In genomic region chr2:180532386-180532995, GRCm38 (mm10) we compare ENCODE assay signal across 17 mouse cellular contexts. TPM values are rescaled to one million over a fixed set of nuclear protein-coding genes. Genes with fewer than 3 reads are reported as not detected.
DNase-seq lines count a peak whose midpoint lies in the region; ATAC-seq and TF ChIP-seq lines count a peak whose summit lies in the region.
"Had no signal": no experiment of that assay in that cellular context is flagged by ENCODE, and none has a peak within 500 bp of the region (broad histone marks: within the 10 kb centered on the region; RNA-seq: fewer than 3 reads in every experiment).

No protein-coding gene starts in this region.

- ATAC-seq in forebrain, postnatal 0 days: no peak
- no peak for ATAC-seq in hindbrain, embryonic 15.5 days (ENCODE audit: low FRiP score, low read depth)
- no peak for ATAC-seq in hindbrain, embryonic 11.5 days (ENCODE audit: low FRiP score)
- ATAC-seq in hindbrain, postnatal 0 days: peak; percentile 24; the same call in 1 of the 2 replicates

- H3K27me3 ChIP-seq in forebrain, embryonic 10.5 days (ENCODE audit: poor library complexity, severe bottlenecking): peaks cover 69% of the 10 kb centered on the region
- H3K27me3 ChIP-seq in forebrain, postnatal 0 days (ENCODE audit: insufficient read depth, low read length): no peaks in the 10 kb centered on the region
- no peaks in the 10 kb centered on the region for H3K27me3 ChIP-seq in hindbrain, embryonic 15.5 days
- H3K27me3 ChIP-seq in hindbrain, embryonic 11.5 days (ENCODE audit: control insufficient read depth, insufficient read depth, low read length): no peaks in the 10 kb centered on the region
- H3K27me3 ChIP-seq in hindbrain, postnatal 0 days (ENCODE audit: insufficient read depth, low read length): peaks cover 4% of the 10 kb centered on the region; the same call in 1 of the 2 replicates
- H3K27me3 ChIP-seq: lung, embryonic 15.5 days had no signal

- no peak for TF ChIP-seq CTCF in forebrain, postnatal 0 days (IDR thresholded peaks at IDR 0.05; ENCODE audit: low read depth)
- TF ChIP-seq CTCF in hindbrain, postnatal 0 days (IDR thresholded peaks at IDR 0.05; ENCODE audit: low read depth): no peak

- WGBS in forebrain, embryonic 10.5 days: 39% methylated on average over 6 of the region's 6 CpGs
- 14% methylated on average over 6 of the region's 6 CpGs for WGBS in forebrain, postnatal 0 days
- WGBS in hindbrain, embryonic 15.5 days: 48% methylated on average over 6 of the region's 6 CpGs
- WGBS in hindbrain, embryonic 11.5 days: 69% methylated on average over 6 of the region's 6 CpGs
- 33% methylated on average over 6 of the region's 6 CpGs for WGBS in hindbrain, postnatal 0 days

- 0 out of 2 replicates have a peak overlapping the region, but pooled peaks have one; percentile 17 for H3K27ac ChIP-seq in forebrain, embryonic 10.5 days
- H3K27ac ChIP-seq in forebrain, postnatal 0 days (ENCODE audit: low read depth, low read length): no peak overlapping the region; the same call in 1 of the 2 replicates
- H3K27ac ChIP-seq in hindbrain, embryonic 15.5 days (replicated peaks): 0 out of 2 replicates have a peak overlapping the region, but pooled peaks have one; percentile 6
- H3K27ac ChIP-seq in hindbrain, embryonic 11.5 days (ENCODE audit: low read depth, low read length): no peak overlapping the region
- peak overlapping the region; percentile 52 for H3K27ac ChIP-seq in hindbrain, postnatal 0 days
- H3K27ac ChIP-seq: limb, embryonic 12.5 days; lung, embryonic 15.5 days; midbrain, embryonic 12.5 days had no signal

- H3K4me1 ChIP-seq in forebrain, embryonic 10.5 days: peaks cover 72% of the 10 kb centered on the region
- H3K4me1 ChIP-seq in forebrain, postnatal 0 days (ENCODE audit: insufficient read depth): peaks cover 20% of the 10 kb centered on the region
- H3K4me1 ChIP-seq in hindbrain, embryonic 15.5 days (replicated peaks): peaks cover 32% of the 10 kb centered on the region
- H3K4me1 ChIP-seq in hindbrain, embryonic 11.5 days (replicated peaks; ENCODE audit: control insufficient read depth, insufficient read depth, low read length): no peaks in the 10 kb centered on the region
- H3K4me1 ChIP-seq in hindbrain, postnatal 0 days (ENCODE audit: insufficient read depth, low read length): peaks cover 9% of the 10 kb centered on the region; the same call in 1 of the 2 replicates

- H3K4me3 ChIP-seq in forebrain, embryonic 10.5 days: no peak overlapping the region
- no peak overlapping the region for H3K4me3 ChIP-seq in forebrain, postnatal 0 days (ENCODE audit: low read depth, low read length)
- H3K4me3 ChIP-seq in hindbrain, embryonic 15.5 days: no peak overlapping the region
- no peak overlapping the region for H3K4me3 ChIP-seq in hindbrain, embryonic 11.5 days (ENCODE audit: low read depth, low read length)
- no peak overlapping the region for H3K4me3 ChIP-seq in hindbrain, postnatal 0 days (ENCODE audit: low read length)
- H3K4me3 ChIP-seq: limb, embryonic 12.5 days; lung, embryonic 15.5 days; midbrain, embryonic 12.5 days had no signal

- H3K9ac ChIP-seq in forebrain, postnatal 0 days: no peak overlapping the region
- H3K9ac ChIP-seq in hindbrain, embryonic 15.5 days: no peak overlapping the region
- H3K9ac ChIP-seq in hindbrain, embryonic 11.5 days (ENCODE audit: low read depth, low read length): no peak overlapping the region
- H3K9ac ChIP-seq in hindbrain, postnatal 0 days (replicated peaks; ENCODE audit: low read length): no peak overlapping the region
- H3K9ac ChIP-seq: limb, embryonic 12.5 days; lung, embryonic 15.5 days; midbrain, embryonic 12.5 days had no signal

- DNase-seq in forebrain, embryonic 10.5 days (ENCODE audit: extremely low spot score, low spot score): no peak
- DNase-seq in forebrain, postnatal 0 days: no peak
- DNase-seq in hindbrain, embryonic 11.5 days (ENCODE audit: low spot score): no peak
- peak; percentile 9 for DNase-seq in Muller cell, postnatal 12 days (ENCODE audit: inconsistent ontology term)
- peak; percentile 61 for DNase-seq in hindbrain, postnatal 0 days (ENCODE audit: low spot score)
- no peak for DNase-seq in left cerebral cortex, adult 11 months (ENCODE audit: low spot score)
- no peak for DNase-seq in ovary, postnatal 36 days (ENCODE audit: low spot score)
- DNase-seq: B cell, adult 2 months; cerebellum, adult 11-12 months; kidney, postnatal 14 days; layer of hippocampus, postnatal 36 days; right cerebral cortex, adult 18-20 months had no signal

- H3K36me3 ChIP-seq in forebrain, embryonic 10.5 days (replicated peaks): no peaks in the 10 kb centered on the region
- no peaks in the 10 kb centered on the region for H3K36me3 ChIP-seq in forebrain, postnatal 0 days (ENCODE audit: insufficient read depth)
- H3K36me3 ChIP-seq in hindbrain, embryonic 15.5 days: no peaks in the 10 kb centered on the region
- no peaks in the 10 kb centered on the region for H3K36me3 ChIP-seq in hindbrain, embryonic 11.5 days (ENCODE audit: control insufficient read depth, insufficient read depth, low read length)
- no peaks in the 10 kb centered on the region for H3K36me3 ChIP-seq in hindbrain, postnatal 0 days (ENCODE audit: insufficient read depth, low read length)
- H3K36me3 ChIP-seq: limb, embryonic 12.5 days; lung, embryonic 15.5 days; midbrain, embryonic 12.5 days had no signal

- no peak overlapping the region for H3K4me2 ChIP-seq in forebrain, postnatal 0 days (ENCODE audit: low read depth)
- H3K4me2 ChIP-seq in hindbrain, embryonic 15.5 days: no peak overlapping the region
- H3K4me2 ChIP-seq in hindbrain, embryonic 11.5 days (replicated peaks; ENCODE audit: low read depth, low read length): no peak overlapping the region
- H3K4me2 ChIP-seq in hindbrain, postnatal 0 days (ENCODE audit: low read depth, low read length): no peak overlapping the region
- H3K4me2 ChIP-seq: heart, embryonic 11.5 days; limb, embryonic 12.5 days; lung, embryonic 15.5 days; midbrain, embryonic 12.5 days had no signal

- H3K9me3 ChIP-seq in forebrain, embryonic 10.5 days: no peaks in the 10 kb centered on the region
- no peaks in the 10 kb centered on the region for H3K9me3 ChIP-seq in forebrain, postnatal 0 days (ENCODE audit: low read length)
- no peaks in the 10 kb centered on the region for H3K9me3 ChIP-seq in hindbrain, embryonic 15.5 days
- H3K9me3 ChIP-seq in hindbrain, embryonic 11.5 days (ENCODE audit: control insufficient read depth, low read length): no peaks in the 10 kb centered on the region
- no peaks in the 10 kb centered on the region for H3K9me3 ChIP-seq in hindbrain, postnatal 0 days (ENCODE audit: low read length)
- H3K9me3 ChIP-seq: limb, embryonic 12.5 days; lung, embryonic 15.5 days; midbrain, embryonic 12.5 days had no signal

RNA-seq across cellular contexts. Expression of gene Ntsr1, which starts 32.7 kb away (rescaled TPM):
- polyA plus RNA-seq in forebrain, embryonic 10.5 days (2016; fragmentation: Nextera tagmentation; extraction: Ambion mirVana): not detected in 2 replicates
- 19.8 and 35.8 TPM in 2 replicates for total RNA-seq in forebrain, postnatal 0 days (2014; rRNA removed)
- 13.2 and 18.1 TPM in 2 replicates for polyA plus RNA-seq in forebrain, postnatal 0 days (2015; fragmentation: Nextera tagmentation; extraction: Ambion mirVana)
- 2.7 and 2.8 TPM in 2 replicates for polyA plus RNA-seq in hindbrain, embryonic 15.5 days (2015; fragmentation: Nextera tagmentation; extraction: Ambion mirVana)
- 0.15 and 0.31 TPM in 2 replicates for polyA plus RNA-seq in hindbrain, embryonic 11.5 days (2014; fragmentation: Nextera tagmentation; extraction: Ambion mirVana)
- total RNA-seq in hindbrain, postnatal 0 days (2014; rRNA removed): 9.0 and 11.1 TPM in 2 replicates
- 2.8 and 2.9 TPM in 2 replicates for polyA plus RNA-seq in hindbrain, postnatal 0 days (2015; fragmentation: Nextera tagmentation; extraction: Ambion mirVana)

RNA-seq across cellular contexts. Expression of gene Mrgbp, which starts 48.6 kb away (rescaled TPM):
- 41.1 and 44.3 TPM in 2 replicates for polyA plus RNA-seq in forebrain, embryonic 10.5 days (2016; fragmentation: Nextera tagmentation; extraction: Ambion mirVana)
- 55.0 and 63.2 TPM in 2 replicates for total RNA-seq in forebrain, postnatal 0 days (2014; rRNA removed)
- 31.8 and 34.2 TPM in 2 replicates for polyA plus RNA-seq in forebrain, postnatal 0 days (2015; fragmentation: Nextera tagmentation; extraction: Ambion mirVana)
- 38.3 and 40.6 TPM in 2 replicates for polyA plus RNA-seq in hindbrain, embryonic 15.5 days (2015; fragmentation: Nextera tagmentation; extraction: Ambion mirVana)
- polyA plus RNA-seq in hindbrain, embryonic 11.5 days (2014; fragmentation: Nextera tagmentation; extraction: Ambion mirVana): 43.3 and 43.6 TPM in 2 replicates
- 48.2 and 49.3 TPM in 2 replicates for total RNA-seq in hindbrain, postnatal 0 days (2014; rRNA removed)
- polyA plus RNA-seq in hindbrain, postnatal 0 days (2015; fragmentation: Nextera tagmentation; extraction: Ambion mirVana): 32.5 and 36.0 TPM in 2 replicates

RNA-seq across cellular contexts. Expression of gene Ogfr, which starts 56.6 kb away (rescaled TPM):
- 103 and 104 TPM in 2 replicates for polyA plus RNA-seq in forebrain, embryonic 10.5 days (2016; fragmentation: Nextera tagmentation; extraction: Ambion mirVana)
- total RNA-seq in forebrain, postnatal 0 days (2014; rRNA removed): 116 and 127 TPM in 2 replicates
- 84.7 and 86.0 TPM in 2 replicates for polyA plus RNA-seq in forebrain, postnatal 0 days (2015; fragmentation: Nextera tagmentation; extraction: Ambion mirVana)
- polyA plus RNA-seq in hindbrain, embryonic 15.5 days (2015; fragmentation: Nextera tagmentation; extraction: Ambion mirVana): 82.8 and 88.6 TPM in 2 replicates
- polyA plus RNA-seq in hindbrain, embryonic 11.5 days (2014; fragmentation: Nextera tagmentation; extraction: Ambion mirVana): 99.0 and 104 TPM in 2 replicates
- 88.5 and 106 TPM in 2 replicates for total RNA-seq in hindbrain, postnatal 0 days (2014; rRNA removed)
- polyA plus RNA-seq in hindbrain, postnatal 0 days (2015; fragmentation: Nextera tagmentation; extraction: Ambion mirVana): 82.9 and 84.4 TPM in 2 replicates

Comparison
In these comparisons a context has a peak if more than half of its experiments do, and no peak if none do; other contexts are left out.
1. DNase-seq: peak in Muller cell, postnatal 12 days (single experiment) and hindbrain, postnatal 0 days (single experiment); none in forebrain, embryonic 10.5 days (single experiment), forebrain, postnatal 0 days (single experiment), hindbrain, embryonic 11.5 days (single experiment), left cerebral cortex, adult 11 months (single experiment) and ovary, postnatal 36 days (single experiment).
2. H3K27ac ChIP-seq: peak in forebrain, embryonic 10.5 days (single experiment), hindbrain, embryonic 15.5 days (single experiment) and hindbrain, postnatal 0 days (single experiment); none in forebrain, postnatal 0 days (single experiment) and hindbrain, embryonic 11.5 days (single experiment).